Mouse (Mus musculus): ENCODE data around the gene Zfp597.

Gene Zfp597

DNA sequence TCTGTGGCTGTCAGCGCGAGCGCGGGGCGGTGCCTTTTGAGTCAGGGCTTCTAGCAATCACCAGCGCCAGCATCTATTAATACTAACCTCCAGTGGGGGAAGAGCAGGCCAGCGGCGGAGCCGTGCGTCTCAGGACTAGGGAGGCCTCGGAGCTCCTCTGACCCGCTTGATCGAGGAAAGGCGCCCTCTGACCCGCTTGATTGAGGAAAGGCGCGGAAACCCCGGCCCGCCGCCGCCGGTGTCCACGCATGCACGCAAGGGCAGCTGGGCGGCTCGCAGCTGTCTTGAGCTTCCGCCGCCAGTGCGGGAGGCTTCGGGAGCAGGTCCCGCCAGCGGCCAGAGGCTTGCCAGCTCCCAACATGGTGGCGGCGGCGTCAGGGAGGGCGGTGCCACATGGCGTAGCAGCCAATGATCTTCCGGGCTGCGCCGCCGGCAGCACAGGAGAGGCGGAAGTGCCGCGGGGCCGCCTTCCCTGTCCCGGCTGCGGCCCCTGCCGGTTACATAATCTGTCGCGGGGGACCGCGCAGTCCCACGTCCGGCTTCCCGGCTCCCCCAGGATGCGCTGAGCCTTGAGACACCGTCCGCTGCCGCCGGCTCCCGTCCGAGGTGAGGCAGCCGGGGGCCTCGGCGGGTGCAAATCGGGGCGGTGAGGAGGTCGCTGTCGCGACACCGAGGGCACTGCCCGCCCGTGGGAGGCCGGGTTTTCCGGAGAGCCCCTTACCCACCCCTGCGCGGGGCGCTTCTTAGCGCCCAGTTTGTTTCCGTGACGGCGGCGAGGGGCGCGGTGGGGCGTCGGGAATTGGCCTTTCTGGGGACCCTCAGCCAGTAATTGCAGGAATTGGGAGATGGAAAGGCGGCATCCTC is at the start of gene Zfp597, which contains the start of gene Gm20695:
TSS of gene Zfp597 (minus strand) at position 361 of the 864 bp plus-strand sequence.
TSS of gene Gm20695 (plus strand) at position 448 of the 864 bp plus-strand sequence.
- in situ Hi-C loops (cut with MseI, MboI) = no loop called here

DNA sequence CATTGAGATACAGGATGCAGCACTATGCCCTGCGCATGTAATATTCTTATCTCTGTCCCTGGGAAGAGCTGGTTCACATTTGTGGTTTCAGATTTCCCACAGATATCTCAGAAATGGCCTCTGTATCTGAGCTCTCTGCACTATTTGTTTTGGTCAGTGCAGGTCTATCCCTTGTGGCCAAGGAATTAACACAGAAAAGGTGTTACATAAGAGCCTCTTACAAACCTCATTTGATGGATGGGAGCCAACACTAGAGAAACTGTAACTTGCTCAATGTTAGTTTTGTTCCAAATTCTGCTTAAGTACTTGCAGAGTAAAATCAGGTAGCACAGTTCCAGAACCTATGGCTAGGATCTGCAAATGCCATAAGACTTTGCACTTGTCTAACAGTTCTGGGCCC is 49.7 kb upstream of the Zfp597 start:
- in situ Hi-C loops (cut with MseI, MboI) = no loop called here

DNA sequence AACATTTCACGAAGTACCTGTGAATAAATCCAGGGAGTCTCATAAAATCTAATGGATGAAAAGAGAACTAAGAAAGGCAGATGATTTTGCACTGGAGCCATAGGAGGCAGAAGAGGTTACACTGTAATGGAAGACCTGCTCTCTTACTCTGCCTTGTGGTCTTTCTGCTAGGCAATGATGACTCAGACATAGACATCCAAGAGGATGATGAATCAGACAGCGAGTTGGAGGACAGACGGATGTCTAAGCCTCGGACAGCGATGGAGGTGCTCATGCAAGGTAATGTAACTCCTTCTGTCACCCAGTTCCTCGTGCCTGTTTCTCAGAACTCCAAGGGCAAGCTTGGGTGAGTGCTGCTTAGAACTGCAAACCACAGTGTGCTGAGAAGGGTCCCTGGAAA is 49.2 kb upstream of the Zfp597 start:
- in situ Hi-C loops (cut with MseI, MboI) = no loop called here

DNA sequence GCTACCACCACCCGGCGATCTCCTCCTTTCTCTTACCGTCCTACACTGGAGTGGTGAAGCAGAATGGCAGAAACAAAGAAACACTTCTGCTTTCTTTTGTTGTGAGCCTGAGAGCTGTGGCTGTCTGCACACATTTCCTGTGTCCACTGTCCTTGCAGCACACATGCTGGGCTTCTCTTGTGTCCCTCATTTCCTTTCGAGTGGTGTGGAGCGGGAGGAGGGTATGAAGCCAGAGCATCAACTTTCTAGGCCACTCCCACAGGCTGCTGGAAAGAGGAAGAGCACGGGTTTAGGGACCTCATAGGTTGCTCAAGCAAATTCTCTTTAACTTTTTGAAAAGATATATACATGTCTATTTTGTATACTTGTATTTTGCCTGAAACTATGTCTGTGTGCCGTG is 44.8 kb upstream of the Zfp597 start:
- in situ Hi-C loops (cut with MseI, MboI) = no loop called here

DNA sequence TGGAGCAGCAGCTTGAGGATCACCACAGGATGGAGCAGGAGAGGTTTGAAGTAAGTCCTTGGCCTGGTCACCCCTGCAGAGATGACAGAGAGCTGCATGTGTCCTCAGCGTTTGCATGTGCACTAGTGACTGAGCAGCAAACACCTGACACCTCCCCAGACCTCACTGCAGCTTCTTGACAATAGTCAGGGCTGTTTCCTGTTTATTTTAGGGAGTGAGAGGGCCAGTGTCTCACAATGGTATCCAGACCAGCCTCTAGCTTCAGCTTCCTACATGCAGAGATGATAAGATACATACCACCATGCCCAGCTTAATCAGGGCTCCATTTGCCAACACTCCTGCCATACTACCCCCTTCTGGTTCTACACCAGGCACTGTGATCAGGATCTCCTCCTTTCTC is 44.2 kb upstream of the Zfp597 start:
- in situ Hi-C loops (cut with MseI, MboI) = no loop called here

DNA sequence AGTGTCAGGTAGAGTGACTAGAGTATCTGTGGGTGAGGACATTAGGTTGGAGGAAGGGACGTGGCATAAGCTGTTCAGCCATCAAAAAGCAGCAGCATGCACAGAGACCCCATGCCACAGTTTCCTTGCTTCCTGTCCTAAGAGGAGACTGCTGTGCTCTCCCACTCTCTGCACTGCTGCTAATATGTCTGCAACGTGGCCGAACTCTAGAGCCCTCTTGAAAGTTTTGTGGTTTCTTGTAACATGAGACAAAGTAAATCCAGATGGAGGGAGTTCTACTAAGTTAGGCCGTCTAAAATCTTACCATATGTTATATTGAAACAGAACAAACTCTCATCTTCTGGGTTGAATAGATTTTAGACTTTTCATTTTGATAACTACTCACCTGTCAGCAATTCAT is 39.6 kb upstream of the Zfp597 start:
- in situ Hi-C loops (cut with MseI, MboI) = no loop called here

DNA sequence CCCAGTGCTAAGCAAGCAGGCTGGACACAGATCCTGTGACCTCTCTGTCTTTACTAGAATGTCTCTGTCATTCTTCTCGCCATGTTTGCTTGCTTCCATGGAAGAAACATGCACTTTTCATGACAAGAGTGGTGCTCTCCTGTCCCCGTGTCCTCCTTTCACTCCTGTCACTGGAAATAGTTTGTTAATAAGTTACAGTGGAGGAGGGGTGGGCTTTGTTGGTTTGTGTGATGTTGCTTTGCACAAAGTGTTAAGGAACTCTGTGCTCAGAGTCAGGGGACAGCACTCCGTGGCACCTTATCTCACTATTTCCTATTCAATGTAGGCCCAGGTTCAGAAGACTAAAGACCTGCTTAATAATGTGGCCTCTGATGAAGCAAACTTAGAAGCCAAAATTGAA is 39.2 kb upstream of the Zfp597 start:
- in situ Hi-C loops (cut with MseI, MboI) = no loop called here

DNA sequence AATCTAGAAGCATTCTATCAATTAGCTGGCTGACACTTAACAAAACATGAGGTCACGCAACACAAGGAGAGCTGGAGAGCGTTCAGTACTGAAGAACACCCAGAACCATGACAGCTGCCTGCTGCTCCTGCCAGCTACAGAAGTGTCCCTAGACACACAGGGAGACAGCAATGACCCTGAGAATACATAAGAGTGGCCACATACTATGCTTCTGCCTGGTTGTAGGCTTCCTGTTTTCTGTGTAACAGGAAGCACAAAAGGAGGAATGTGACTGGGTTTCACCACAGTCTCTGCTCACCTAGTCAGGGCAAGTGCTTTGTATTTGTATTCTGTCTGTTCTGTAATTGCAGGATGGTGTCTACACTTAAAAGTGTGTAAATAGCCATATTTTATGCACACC is 36.4 kb upstream of the Zfp597 start:
- in situ Hi-C loops (cut with MseI, MboI) = no loop called here

DNA sequence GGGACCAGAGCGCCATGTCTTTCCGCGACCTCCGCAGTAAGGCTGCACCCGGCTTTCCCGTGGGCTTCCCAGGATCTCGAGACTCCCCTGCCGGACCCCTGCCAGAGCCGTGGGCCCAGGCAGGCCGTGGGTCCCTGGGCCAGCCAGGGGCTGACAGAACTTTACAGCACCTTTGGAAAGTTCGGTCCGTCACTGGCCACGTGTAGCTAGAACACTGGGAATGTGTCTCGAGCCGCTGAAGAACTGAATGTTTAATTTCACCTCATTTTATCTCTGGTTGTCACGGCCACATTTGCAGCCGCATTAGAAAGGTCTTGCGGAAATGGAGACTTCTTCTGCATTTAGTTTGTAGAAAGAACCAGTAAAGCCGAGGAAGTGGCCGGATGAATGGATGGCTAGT is 24.8 kb upstream of the Zfp597 start:
- in situ Hi-C loops (cut with MseI, MboI) = no loop called here

DNA sequence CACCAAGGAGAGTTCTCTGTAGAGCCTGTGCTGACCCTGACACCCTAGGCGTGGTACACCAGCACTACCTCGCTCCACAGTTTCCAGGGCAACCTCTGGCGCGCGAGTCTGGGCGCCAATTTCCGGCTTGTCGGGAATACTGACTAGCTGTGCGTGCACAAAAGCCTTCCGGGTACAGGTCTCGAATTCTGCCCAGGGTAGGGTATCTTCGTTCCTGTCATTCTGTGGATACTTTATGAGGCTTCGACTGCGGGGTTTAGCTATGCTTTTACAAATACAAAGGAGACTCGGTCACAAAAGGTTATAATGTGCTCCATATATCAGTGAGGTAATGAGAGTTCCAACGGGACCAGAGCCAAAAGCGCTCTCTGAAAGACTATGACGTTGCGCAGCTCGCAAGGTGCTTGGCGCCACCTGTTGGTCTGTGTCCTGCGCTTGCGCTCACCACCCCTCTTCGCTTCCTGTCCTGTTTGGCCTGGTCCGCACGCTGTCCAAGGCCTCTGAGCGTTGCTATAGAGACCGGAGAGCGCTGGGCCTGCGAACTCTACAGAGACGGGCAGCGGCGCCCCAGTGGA is 24.3 kb upstream of the Zfp597 start, which contains the start of the genes 1700037C18Rik and Cluap1:
TSS of gene 1700037C18Rik (minus strand) at position 153 of the 575 bp plus-strand sequence.
TSS of gene Cluap1 (plus strand) at position 265 of the 575 bp plus-strand sequence.
- in situ Hi-C loops (cut with MseI, MboI) = no loop called here

DNA sequence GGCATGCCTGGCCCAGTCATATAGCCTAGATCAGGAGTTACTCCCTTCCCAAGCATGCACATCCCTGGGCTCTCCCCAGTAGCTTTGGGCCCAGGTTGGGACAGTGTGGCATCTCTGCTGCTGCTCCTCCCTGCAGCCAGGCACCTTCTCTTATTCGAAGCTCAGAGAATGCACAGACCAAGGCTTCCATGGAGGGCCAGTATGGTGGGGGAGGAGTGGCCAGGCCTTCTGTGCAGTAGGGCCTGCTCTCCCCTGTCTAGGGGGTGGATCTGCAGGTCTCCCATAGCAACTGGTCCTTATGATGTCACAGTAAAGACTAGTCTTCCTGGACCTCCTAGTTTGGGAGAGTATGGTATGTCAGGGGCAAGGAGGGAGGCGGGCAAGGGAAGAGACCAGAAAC is 23.1 kb upstream of the Zfp597 start:
- in situ Hi-C loops (cut with MseI, MboI) = no loop called here

DNA sequence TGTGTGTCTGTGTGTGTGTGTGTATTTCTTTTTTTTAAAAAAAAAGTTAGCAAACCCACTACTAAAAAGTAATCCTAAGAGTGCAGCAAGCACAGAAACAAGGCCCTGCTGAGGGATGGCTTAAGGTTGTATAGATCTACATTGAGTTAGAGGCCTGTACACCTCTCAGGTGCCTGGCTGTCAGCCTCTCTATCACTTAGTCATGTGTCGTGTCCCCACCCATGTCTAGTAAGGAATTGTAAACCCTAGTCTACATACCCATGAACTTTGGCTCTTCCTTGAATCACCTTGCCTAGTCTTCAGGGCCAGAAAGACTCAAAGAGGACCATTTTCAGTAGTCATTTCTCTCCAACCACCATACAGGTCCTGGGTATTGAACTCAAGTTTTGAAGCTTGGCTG is 12.2 kb upstream of the Zfp597 start:
- in situ Hi-C loops (cut with MseI, MboI) = no loop called here

DNA sequence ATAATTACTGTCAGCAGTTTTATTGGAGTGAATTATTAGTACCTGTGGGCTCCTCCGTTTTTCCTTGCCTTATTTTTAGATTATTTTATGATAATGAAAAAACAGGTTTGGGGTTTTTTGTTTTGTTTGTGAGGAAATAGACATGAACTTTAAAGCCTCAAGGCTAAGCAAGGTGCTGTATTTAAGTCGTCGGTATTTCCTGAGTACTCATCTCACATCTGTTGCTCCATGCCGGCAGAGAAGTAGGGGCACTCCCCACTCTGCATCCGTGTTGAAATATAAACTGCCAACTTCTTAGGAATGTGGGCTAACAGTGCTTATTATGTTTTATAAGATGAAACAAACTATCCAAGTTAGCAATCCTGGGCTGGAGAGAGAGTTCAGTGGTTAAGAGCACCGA is 11.7 kb upstream of the Zfp597 start:
- in situ Hi-C loops (cut with MseI, MboI) = no loop called here

DNA sequence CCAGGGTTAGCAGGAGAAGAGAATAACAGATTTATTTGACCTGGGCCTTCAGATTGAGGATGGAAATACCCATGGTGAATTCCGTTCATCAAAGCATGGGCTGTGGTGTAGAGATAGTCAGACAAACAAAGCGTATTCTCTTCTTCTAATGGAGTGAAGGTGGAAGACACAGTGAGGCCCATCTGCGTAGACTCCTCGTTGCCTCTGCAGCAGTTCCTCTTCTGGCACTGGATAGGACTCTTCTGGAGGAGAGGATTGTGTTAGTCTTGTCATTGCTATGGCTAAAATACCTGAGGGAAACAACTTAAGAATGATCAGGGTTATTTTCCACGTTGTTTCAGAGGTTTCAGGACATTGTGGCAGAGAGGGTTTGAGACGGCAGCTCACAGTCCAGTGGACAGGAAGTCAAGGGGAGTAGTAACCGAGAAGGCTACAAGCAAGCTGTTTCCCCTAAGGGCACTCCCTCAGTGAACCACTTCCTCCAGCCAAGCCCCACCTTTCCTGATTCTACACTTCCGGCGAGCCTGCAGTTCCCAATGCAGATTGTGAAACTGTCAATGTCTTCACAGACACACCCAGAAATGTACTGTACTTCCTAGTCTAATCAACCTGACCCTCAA is 10.9 kb upstream of the Zfp597 start:
- in situ Hi-C loops (cut with MseI, MboI) = no loop called here

DNA sequence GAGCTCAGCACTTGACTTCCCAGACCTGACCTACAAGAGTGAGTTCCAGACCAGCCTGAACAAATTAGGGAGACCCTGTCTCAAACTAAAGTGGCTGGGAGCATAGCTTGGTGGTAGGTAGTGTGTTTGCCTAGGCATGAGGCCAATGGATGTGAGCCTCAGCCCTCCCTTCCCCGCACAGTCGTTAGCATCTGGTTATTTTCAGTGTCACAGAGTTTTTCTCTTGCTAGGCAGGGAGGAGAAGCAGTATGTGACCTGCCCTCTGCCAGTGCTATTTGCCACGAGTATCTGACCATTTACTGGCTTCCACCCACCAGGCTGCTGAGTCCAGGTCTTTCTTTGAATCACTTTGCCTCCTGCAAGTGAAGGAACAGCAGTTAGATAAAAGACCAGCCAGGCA is 9.4 kb upstream of the Zfp597 start:
- in situ Hi-C loops (cut with MseI, MboI) = no loop called here

DNA sequence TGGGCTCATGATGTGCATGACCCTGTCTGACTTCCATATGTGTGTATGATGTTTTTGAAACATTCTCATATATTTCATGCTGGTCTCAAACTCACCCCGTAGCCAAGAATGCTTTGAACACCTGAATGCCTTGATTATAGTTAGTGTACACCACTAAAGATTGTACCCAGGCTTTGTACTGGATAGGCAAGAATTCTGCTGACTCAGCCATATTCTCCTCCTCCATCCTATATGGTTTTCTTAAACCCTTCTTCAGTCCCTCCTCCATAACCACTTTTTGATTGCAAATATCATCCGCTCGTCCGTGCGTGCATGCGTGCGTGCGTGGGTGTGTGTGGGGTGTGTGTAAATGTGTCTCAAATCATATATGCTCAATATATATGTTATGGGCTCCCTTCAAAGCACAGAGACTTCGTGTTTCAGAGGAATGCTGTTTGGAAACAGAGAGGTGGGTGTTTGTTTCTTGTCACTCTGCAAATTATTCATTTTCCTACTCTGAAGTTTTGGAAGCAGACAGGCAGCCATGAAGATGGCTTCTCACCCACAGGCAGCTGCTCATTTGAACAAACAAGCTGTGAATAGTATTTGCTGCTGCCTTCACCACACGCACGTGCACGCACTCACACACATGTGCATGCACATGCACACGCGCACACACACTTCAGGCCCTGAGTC is 7.4 kb upstream of the Zfp597 start:
- in situ Hi-C loops (cut with MseI, MboI) = no loop called here

DNA sequence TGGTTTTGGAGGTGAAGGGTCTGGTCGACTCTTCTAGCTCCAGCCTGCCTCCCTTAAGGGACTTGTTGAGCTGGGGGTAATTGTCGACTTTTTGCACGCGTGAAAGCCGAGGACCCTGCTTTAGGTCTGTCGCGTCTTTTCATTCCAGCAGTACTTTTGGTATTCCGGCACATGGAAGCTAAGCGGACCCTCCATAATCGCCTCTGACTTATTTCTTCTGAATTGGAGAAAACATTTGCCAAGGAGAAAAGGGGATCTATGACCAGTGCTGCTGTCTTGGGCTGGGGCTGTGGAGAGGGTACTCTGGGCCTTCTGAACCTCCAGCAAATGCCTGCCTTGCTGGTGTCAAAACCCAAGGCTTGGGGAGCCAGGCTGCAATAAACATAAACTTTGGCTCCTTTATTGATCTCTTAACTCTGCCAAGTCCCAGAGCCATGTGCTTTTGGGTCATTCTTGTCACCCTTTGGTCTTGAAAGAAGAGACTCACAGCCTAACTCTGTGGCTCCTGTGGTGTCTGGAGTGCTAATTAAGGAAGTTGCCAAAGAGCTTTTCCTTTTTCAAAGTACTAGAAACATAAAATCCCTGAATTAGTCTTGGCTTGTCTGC is 807 bp upstream of the Zfp597 start:
- in situ Hi-C loops (cut with MseI, MboI) = no loop called here

DNA sequence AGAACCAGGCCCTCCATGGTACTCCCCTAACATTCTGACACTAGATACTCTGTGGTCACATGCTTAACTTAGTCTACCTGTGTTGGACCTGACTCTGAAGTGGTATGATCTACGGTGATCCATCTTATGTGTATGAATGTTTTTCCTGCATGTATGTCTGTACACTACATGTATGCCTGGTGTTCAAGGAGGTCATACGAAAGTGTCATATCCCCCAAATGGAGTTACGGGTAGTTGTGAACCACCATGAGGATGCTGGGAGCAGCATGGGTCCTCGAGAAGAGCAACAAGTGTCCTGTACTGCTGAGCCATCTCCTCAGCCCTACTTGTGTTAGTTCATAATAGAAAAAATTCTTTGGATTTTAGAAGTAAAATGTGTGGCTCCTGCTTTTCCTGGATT is 8.0 kb downstream of the Zfp597 start:
- in situ Hi-C loops (cut with MseI, MboI) = no loop called here

DNA sequence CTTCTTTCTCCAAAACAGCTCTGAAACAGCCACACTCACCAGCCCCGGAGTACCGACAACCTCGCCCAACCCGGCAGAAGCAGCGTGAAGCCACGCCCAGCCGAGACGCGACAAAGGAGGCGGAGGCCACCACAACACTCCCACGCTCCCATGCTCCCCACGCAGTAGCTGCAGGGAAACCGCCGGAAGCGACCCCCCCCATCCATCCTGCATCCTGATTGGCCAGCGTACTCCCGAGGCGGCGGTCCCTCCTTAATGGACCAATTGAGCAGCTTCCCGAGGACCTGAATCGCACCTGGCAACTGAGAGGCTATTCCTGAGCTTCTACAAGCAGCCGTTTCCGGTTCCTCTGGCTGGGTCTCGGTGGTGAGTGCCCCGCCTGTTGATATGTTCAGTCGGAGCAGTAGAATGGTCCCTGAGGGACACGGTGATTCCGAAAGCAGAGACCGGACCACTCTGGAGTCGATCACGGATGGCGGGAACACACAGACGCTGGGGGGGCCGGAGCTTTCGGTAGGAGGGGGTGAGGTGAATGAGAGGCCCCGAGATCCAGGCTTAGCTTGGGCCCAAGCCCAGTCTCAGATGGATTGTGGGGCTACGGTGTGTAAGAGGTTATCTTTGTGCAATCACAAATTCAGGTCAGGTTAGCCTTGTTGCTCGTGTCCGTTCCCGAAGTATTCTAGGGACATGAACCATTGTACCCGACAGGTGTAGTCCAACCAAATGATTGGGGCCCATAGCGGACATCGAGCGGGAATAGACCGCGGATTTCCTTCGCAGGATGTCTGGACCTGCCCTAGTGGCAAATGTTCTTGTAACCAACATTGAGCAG is 11.9 kb downstream of the Zfp597 start, which contains the start of gene Naa60:
TSS of gene Naa60 (plus strand) at position 160 of the 832 bp plus-strand sequence.
- in situ Hi-C loops (cut with MseI, MboI) = no loop called here

DNA sequence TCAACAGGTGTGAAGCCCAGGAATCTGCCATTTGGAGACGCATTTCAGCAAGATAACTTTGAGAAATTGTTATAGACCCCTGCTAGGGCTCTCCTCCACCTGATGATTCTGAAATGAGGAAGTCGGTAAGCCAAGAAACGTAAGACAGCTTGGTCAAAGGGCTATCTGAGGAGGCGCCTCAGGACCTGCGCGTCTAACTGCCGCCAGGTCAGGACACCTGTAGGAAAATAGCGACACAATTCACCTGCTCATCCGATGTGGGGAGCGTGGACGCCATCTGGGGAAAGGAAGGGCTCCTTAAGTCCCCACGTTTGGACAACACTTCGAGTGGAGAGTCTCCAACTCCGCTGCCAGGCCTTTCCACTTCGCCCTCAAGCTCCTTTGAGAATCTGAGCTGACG is 12.5 kb downstream of the Zfp597 start:
- in situ Hi-C loops (cut with MseI, MboI) = no loop called here

DNA sequence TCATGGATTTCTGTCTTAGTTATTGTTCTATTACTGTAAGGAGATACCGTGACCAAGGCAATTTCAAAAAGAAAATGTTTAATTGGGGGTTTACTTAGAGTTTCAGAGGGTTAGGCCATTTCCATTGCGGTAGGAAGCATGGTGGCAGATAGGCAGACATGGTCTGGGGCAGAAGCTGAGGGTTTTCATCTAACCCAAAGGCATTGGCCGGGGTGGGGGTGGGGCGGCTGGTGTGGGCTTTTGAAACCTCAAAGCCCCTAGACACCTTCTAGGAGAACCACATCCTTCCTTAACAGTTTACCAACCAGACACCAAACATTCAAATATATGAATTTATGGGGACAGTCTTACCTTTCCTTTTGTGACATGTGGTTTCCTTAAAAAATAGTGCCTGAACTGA is 25.1 kb downstream of the Zfp597 start:
- in situ Hi-C loops (cut with MseI, MboI) = no loop called here
